Comparison of ENCODE assay signal across 24 mouse cellular contexts in the genomic region with DNA sequence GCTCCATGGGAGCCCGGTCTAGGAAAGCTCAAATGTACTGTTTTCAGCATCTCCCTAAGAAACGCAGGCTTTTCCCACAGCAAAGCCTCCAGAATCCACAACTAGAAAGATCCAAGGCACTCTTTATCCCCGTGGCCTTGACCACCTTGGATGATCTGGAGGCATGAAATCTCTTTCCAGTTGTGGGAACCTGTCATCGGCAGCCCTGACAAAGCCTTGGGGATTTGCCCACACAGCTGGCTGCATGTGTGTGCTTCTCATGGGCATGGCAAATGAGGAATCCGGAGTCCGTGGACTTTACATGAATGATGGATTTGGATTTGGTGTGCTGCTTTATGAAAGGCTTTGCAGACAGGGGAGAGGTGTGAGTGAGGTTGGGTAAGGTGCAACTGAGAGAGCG. TPM values are rescaled to one million over a fixed set of nuclear protein-coding genes. Genes with fewer than 3 reads are reported as not detected.
"Had no signal": no experiment of that assay in that cellular context is flagged by ENCODE, and none has a peak within 500 bp of the region (broad histone marks: within the 10 kb centered on the region; RNA-seq: fewer than 3 reads in every experiment).

No protein-coding gene starts in this region.

- DNase-seq: kidney, adult 18-20 months; kidney, adult 9 months; kidney, postnatal 14 days; kidney, postnatal 4 days; left cerebral cortex, postnatal 4 days; liver; lung, adult 18-20 months; lung, postnatal 10 days; lung, postnatal 36 days; right cerebral cortex, postnatal 4 days; thymus, adult 2 months; thymus, postnatal 14 days; thymus, postnatal 4 days had no signal

- H3K27ac ChIP-seq: liver, embryonic 12.5 days; liver, embryonic 15.5 days; lung, embryonic 15.5 days; midbrain, embryonic 12.5 days; midbrain, embryonic 15.5 days; neural tube, embryonic 13.5 days; stomach, postnatal 0 days had no signal

- H3K4me1 ChIP-seq: liver, embryonic 12.5 days; liver, embryonic 15.5 days; lung, embryonic 15.5 days; megakaryocyte, embryonic 14.5 days; midbrain, embryonic 12.5 days; midbrain, embryonic 15.5 days; neural tube, embryonic 13.5 days had no signal

- H3K9me3 ChIP-seq: liver, embryonic 12.5 days; liver, embryonic 15.5 days; lung, embryonic 15.5 days; midbrain, embryonic 12.5 days; midbrain, embryonic 15.5 days; neural tube, embryonic 13.5 days had no signal

- ATAC-seq: liver, embryonic 12.5 days; midbrain, embryonic 15.5 days had no signal

- H3K9ac ChIP-seq: liver, embryonic 12.5 days; liver, embryonic 15.5 days; lung, embryonic 15.5 days; midbrain, embryonic 12.5 days; midbrain, embryonic 15.5 days; neural tube, embryonic 13.5 days had no signal

- H3K27me3 ChIP-seq: liver, embryonic 12.5 days; liver, embryonic 15.5 days; lung, embryonic 15.5 days; midbrain, embryonic 12.5 days; midbrain, embryonic 15.5 days; neural tube, embryonic 13.5 days had no signal

- H3K4me2 ChIP-seq: liver, embryonic 12.5 days; liver, embryonic 15.5 days; lung, embryonic 15.5 days; midbrain, embryonic 12.5 days; midbrain, embryonic 15.5 days; neural tube, embryonic 13.5 days had no signal

- H3K4me3 ChIP-seq: liver, embryonic 12.5 days; liver, embryonic 15.5 days; lung, embryonic 15.5 days; megakaryocyte, embryonic 14.5 days; midbrain, embryonic 12.5 days; midbrain, embryonic 15.5 days; myocyte; neural tube, embryonic 13.5 days had no signal

- H3K36me3 ChIP-seq: liver, embryonic 12.5 days; liver, embryonic 15.5 days; lung, embryonic 15.5 days; midbrain, embryonic 12.5 days; midbrain, embryonic 15.5 days; neural tube, embryonic 13.5 days had no signal

RNA-seq across cellular contexts. Expression of gene Cnga3, which starts 46.3 kb away (rescaled TPM):
- total RNA-seq: monocyte, adult 5-6 weeks; neutrophil, adult 5-6 weeks had no signal
- polyA plus RNA-seq: liver, embryonic 12.5 days; liver, embryonic 15.5 days; lung, embryonic 15.5 days; myocyte; neural tube, embryonic 13.5 days had no signal
